ENCODE assay signal across 21 mouse cellular contexts in genomic region chr13:71369832-71370231, GRCm38 (mm10).
DNase-seq lines count a peak whose midpoint lies in the region; ATAC-seq lines count a peak whose summit lies in the region.
"Had no signal": no experiment of that assay in that cellular context is flagged by ENCODE, and none has a peak within 500 bp of the region (broad histone marks: within the 10 kb centered on the region; RNA-seq: fewer than 3 reads in every experiment).

No protein-coding gene starts in this region.

- WGBS in midbrain, embryonic 11.5 days: 79% methylated on average over 3 of the region's 3 CpGs
- 80% methylated on average over 3 of the region's 3 CpGs for WGBS in midbrain, embryonic 13.5 days

- no peaks in the 10 kb centered on the region; the same call in 1 of the 2 replicates for H3K27me3 ChIP-seq in midbrain, embryonic 11.5 days (ENCODE audit: control insufficient read depth, insufficient read depth, low read length)
- peaks cover 4% of the 10 kb centered on the region; the same call in 1 of the 2 replicates for H3K27me3 ChIP-seq in midbrain, embryonic 13.5 days
- H3K27me3 ChIP-seq: CH12.LX, Patski had no signal

- H3K9me3 ChIP-seq in midbrain, embryonic 11.5 days (ENCODE audit: control insufficient read depth, low read length): no peaks in the 10 kb centered on the region
- no peaks in the 10 kb centered on the region for H3K9me3 ChIP-seq in midbrain, embryonic 13.5 days

- no peaks in the 10 kb centered on the region for H3K36me3 ChIP-seq in midbrain, embryonic 11.5 days (ENCODE audit: control insufficient read depth, insufficient read depth, low read length)
- no peaks in the 10 kb centered on the region for H3K36me3 ChIP-seq in midbrain, embryonic 13.5 days
- H3K36me3 ChIP-seq: G1E had no signal

- H3K4me2 ChIP-seq in midbrain, embryonic 11.5 days: no peak overlapping the region
- H3K4me2 ChIP-seq in midbrain, embryonic 13.5 days (replicated peaks): no peak overlapping the region

- ATAC-seq in midbrain, embryonic 11.5 days (ENCODE audit: low FRiP score): no peak
- no peak for ATAC-seq in midbrain, embryonic 13.5 days
- no peak for ATAC-seq in granulocyte monocyte progenitor cell, adult 5-6 weeks (replicated peaks; ENCODE audit: poor library complexity, severe bottlenecking)
- ATAC-seq: activated CD4-positive, CD25-positive, alpha-beta regulatory T cell, adult 4 months; CD4-positive, CD25-positive, alpha-beta regulatory T cell, adult 4 months; Patski had no signal

- 0 out of 2 replicates have a peak, but pooled peaks cover 4% of the 10 kb centered on the region for H3K4me1 ChIP-seq in midbrain, embryonic 11.5 days (ENCODE audit: control insufficient read depth, insufficient read depth, low read length)
- H3K4me1 ChIP-seq in midbrain, embryonic 13.5 days (replicated peaks): peaks cover 7% of the 10 kb centered on the region; the same call in 1 of the 2 replicates

- H3K9ac ChIP-seq in midbrain, embryonic 11.5 days (ENCODE audit: low read length): no peak overlapping the region
- no peak overlapping the region for H3K9ac ChIP-seq in midbrain, embryonic 13.5 days (replicated peaks)

- H3K4me3 ChIP-seq in midbrain, embryonic 11.5 days (ENCODE audit: low read depth, low read length): no peak overlapping the region
- H3K4me3 ChIP-seq in midbrain, embryonic 13.5 days (replicated peaks): no peak overlapping the region

- H3K27ac ChIP-seq in midbrain, embryonic 11.5 days (ENCODE audit: low read depth, low read length): no peak overlapping the region
- H3K27ac ChIP-seq in midbrain, embryonic 13.5 days: no peak overlapping the region

- peak; percentile 73 for DNase-seq in midbrain, embryonic 11.5 days (ENCODE audit: low spot score, missing footprints)
- peak; percentile 88 for DNase-seq in fat pad, adult 2 months (ENCODE audit: extremely low read depth, low read depth, low spot score)
- peak; percentile 77 for DNase-seq in gonadal fat pad, adult 2 months (ENCODE audit: low read depth)
- no peak for DNase-seq in heart, adult 18-20 months
- DNase-seq: adrenal gland, adult 2 months; adrenal gland, adult 8-10 months; adrenal gland, postnatal 10 days; adrenal gland, postnatal 14 days; adrenal gland, postnatal 25 days; adrenal gland, postnatal 36 days; B cell, adult 2 months; cerebellum, adult 11 months; cerebellum, adult 11-12 months; cerebellum, adult 18-20 months had no signal

Comparison
In these comparisons a context has a peak if more than half of its experiments do, and no peak if none do; other contexts are left out.
1. DNase-seq: peak in midbrain, embryonic 11.5 days (single experiment), fat pad, adult 2 months (single experiment) and gonadal fat pad, adult 2 months (single experiment); none in heart, adult 18-20 months (0 of 2).